Mouse (Mus musculus) kidney, adult 2 months (tissue): ENCODE data around the gene Ift122.

Source experiments
- CTCF ChIP-seq: fragments of 200-500 bp; conservative IDR thresholded peaks from 2 replicates; pipeline ENCODE4 v1.5.1; 2011; ENCODE audit warnings: low read depth, mild to moderate bottlenecking, control low read depth, low read length, moderate library complexity, mixed read lengths; ENCODE audit not compliant: insufficient read depth, insufficient read length
- POLR2A ChIP-seq: fragments of 200-500 bp; IDR thresholded peaks from one replicate; pipeline ENCODE4 v1.6.1; 2011; ENCODE audit warnings: low read depth, low read length, control low read depth

DNA sequence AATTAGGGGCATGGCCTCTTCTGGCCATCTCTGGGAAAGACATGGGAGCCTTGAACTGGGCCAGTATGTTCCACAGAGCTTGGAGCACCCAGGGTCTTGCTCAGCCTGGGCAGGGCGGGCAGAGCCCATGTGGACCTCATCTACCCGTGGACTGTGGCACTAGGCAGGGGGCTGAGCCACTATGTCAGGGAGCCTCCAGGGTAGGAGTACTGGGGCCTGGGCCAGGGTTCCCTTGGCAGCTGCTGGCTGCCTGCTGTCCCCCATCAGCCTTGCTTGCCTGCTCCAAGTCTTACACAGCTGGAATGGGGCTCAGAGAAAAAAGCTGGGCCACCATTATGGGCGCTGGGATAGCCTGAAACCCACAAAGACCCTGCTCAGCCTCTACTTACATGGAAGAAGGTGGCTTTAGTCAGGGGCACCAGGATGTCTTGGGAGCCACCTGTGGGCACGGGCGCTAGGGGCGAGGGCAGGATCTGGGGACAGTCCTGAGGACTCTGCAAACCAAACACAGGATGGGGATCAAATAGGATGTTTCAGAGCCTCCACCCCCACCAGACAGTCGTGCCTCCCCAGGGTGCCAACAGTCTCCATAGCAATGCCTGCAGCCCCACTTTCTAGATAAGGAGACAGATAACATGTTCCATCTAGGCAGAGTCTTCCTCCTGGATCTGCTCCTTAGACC lies 119.0 kb downstream of the Ift122 start:
- TF ChIP-seq CTCF, result no peak
- TF ChIP-seq POLR2A, result no peak
